Mouse (Mus musculus): ENCODE data around the gene Gm11232. TPM values are rescaled to one million over a fixed set of nuclear protein-coding genes. Genes with fewer than 3 reads are reported as not detected.

Gene Gm11232
- total and polyA plus RNA-seq, 2 experiments from 2014 or later, result not detected

DNA sequence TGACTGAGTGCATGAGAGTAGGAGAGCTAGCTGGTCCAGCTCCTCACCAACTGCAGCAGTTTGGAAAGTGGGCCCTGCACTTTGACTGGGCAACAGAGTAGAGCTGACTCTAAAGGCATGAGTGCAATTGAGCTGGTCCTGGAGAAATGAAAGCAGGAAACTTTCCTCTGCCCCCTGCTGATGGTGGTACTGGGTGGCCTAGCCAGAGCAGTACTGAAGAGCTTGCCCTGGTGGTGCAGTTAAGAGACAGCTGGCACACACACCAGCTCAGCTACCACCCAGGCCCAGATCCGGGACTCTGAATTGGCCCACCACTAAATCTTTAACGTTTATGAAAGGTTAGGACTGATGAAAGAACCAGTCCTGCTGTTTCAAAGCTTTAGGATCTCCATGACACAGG is 31.9 kb downstream of the Gm11232 start:
- 40% methylated on average over 2 of the region's 2 CpGs for whole genome bisulfite sequencing
- DNase-seq (ENCODE audit: low spot score), result no peak
- H3K4me3 ChIP-seq (ENCODE audit: low read depth, low read length), result no peak overlapping the region
- no peak overlapping the region for H3K27ac ChIP-seq (ENCODE audit: low read depth)
- H3K9ac ChIP-seq (replicated peaks; ENCODE audit: low read depth, low read length), result no peak overlapping the region
- no peaks in the 10 kb centered on the region for H3K9me3 ChIP-seq (replicated peaks; ENCODE audit: control insufficient read depth, low read length)
- no peaks in the 10 kb centered on the region for H3K4me1 ChIP-seq (ENCODE audit: control insufficient read depth, insufficient read depth)
- H3K27me3 ChIP-seq (ENCODE audit: control insufficient read depth, insufficient read depth, low read length), result no peaks in the 10 kb centered on the region
- no peak for TF ChIP-seq CTCF (IDR thresholded peaks at IDR 0.05; ENCODE audit: low read depth)
- no peak for TF ChIP-seq EP300 (IDR thresholded peaks at IDR 0.05; ENCODE audit: low read depth)
- no peaks in the 10 kb centered on the region for H3K36me3 ChIP-seq (replicated peaks; ENCODE audit: control insufficient read depth, insufficient read depth, low read length)
- no peak for ATAC-seq (ENCODE audit: insufficient read depth, low read depth)
- no peak overlapping the region for H3K4me2 ChIP-seq (ENCODE audit: low read depth, low read length)

Data from heart, postnatal 0 days (tissue).